ENCODE assay signal across 8 mouse cellular contexts in genomic region chr12:86001120-86001655, GRCm38 (mm10).
DNase-seq lines count a peak whose midpoint lies in the region; ATAC-seq lines count a peak whose summit lies in the region.

No protein-coding gene starts in this region.

- peak; percentile 31 to 63 for DNase-seq in layer of hippocampus, adult 18-20 months (ENCODE audit: low spot score in 2 of 2)
- no peak for DNase-seq in layer of hippocampus, adult 9-10 months (ENCODE audit: low spot score)
- no peak for DNase-seq in hindbrain, embryonic 14.5 days (ENCODE audit: low spot score)
- DNase-seq in spleen, adult 12 weeks (ENCODE audit: low spot score) = no peak
- no peak for DNase-seq in lung, adult 18-20 months
- no peak for DNase-seq in cerebellum, postnatal 14 days

- H3K27me3 ChIP-seq in embryonic facial prominence, embryonic 15.5 days = no peaks in the 10 kb centered on the region
- no peaks in the 10 kb centered on the region for H3K27me3 ChIP-seq in hindbrain, embryonic 14.5 days (ENCODE audit: control insufficient read depth, insufficient read depth, low read length)
- no peaks in the 10 kb centered on the region for H3K27me3 ChIP-seq in neural tube, embryonic 15.5 days (replicated peaks)

- WGBS in embryonic facial prominence, embryonic 15.5 days = 29% methylated on average over 7 of the region's 7 CpGs
- WGBS in hindbrain, embryonic 14.5 days = 70% methylated on average over 7 of the region's 7 CpGs
- 54% methylated on average over 7 of the region's 7 CpGs for WGBS in neural tube, embryonic 15.5 days

- peak overlapping the region; percentile 80 for H3K27ac ChIP-seq in embryonic facial prominence, embryonic 15.5 days (replicated peaks)
- peak overlapping the region; percentile 38; the same call in 1 of the 2 replicates for H3K27ac ChIP-seq in hindbrain, embryonic 14.5 days
- peak overlapping the region; percentile 63 for H3K27ac ChIP-seq in neural tube, embryonic 15.5 days (replicated peaks)

- peaks cover 18% of the 10 kb centered on the region for H3K4me1 ChIP-seq in embryonic facial prominence, embryonic 15.5 days
- 0 out of 2 replicates have a peak, but pooled peaks cover 11% of the 10 kb centered on the region for H3K4me1 ChIP-seq in hindbrain, embryonic 14.5 days (replicated peaks; ENCODE audit: control insufficient read depth, insufficient read depth, low read length)
- peaks cover 13% of the 10 kb centered on the region; the same call in 1 of the 2 replicates for H3K4me1 ChIP-seq in neural tube, embryonic 15.5 days

- ATAC-seq in embryonic facial prominence, embryonic 15.5 days (ENCODE audit: insufficient number of reproducible peaks, low FRiP score, low TSS enrichment, low read depth) = peak; percentile 56
- ATAC-seq in hindbrain, embryonic 14.5 days (ENCODE audit: low FRiP score) = no peak
- ATAC-seq in neural tube, embryonic 15.5 days (ENCODE audit: low FRiP score) = no peak

- no peak overlapping the region for H3K9ac ChIP-seq in embryonic facial prominence, embryonic 15.5 days
- no peak overlapping the region for H3K9ac ChIP-seq in hindbrain, embryonic 14.5 days
- H3K9ac ChIP-seq in neural tube, embryonic 15.5 days (replicated peaks) = no peak overlapping the region

- no peak overlapping the region for H3K4me2 ChIP-seq in embryonic facial prominence, embryonic 15.5 days (replicated peaks)
- H3K4me2 ChIP-seq in hindbrain, embryonic 14.5 days (replicated peaks) = no peak overlapping the region
- H3K4me2 ChIP-seq in neural tube, embryonic 15.5 days = no peak overlapping the region

- H3K4me3 ChIP-seq in embryonic facial prominence, embryonic 15.5 days (replicated peaks) = no peak overlapping the region
- H3K4me3 ChIP-seq in hindbrain, embryonic 14.5 days (replicated peaks; ENCODE audit: low read length) = no peak overlapping the region
- H3K4me3 ChIP-seq in neural tube, embryonic 15.5 days (replicated peaks) = no peak overlapping the region

- no peaks in the 10 kb centered on the region for H3K9me3 ChIP-seq in embryonic facial prominence, embryonic 15.5 days (replicated peaks)
- H3K9me3 ChIP-seq in hindbrain, embryonic 14.5 days (ENCODE audit: control insufficient read depth, low read length) = no peaks in the 10 kb centered on the region
- H3K9me3 ChIP-seq in neural tube, embryonic 15.5 days (replicated peaks) = no peaks in the 10 kb centered on the region

- peaks cover 5% of the 10 kb centered on the region; the same call in 1 of the 2 replicates for H3K36me3 ChIP-seq in embryonic facial prominence, embryonic 15.5 days
- H3K36me3 ChIP-seq in hindbrain, embryonic 14.5 days (replicated peaks; ENCODE audit: control insufficient read depth, insufficient read depth) = 0 out of 2 replicates have a peak, but pooled peaks cover 4% of the 10 kb centered on the region
- peaks cover 4% of the 10 kb centered on the region; the same call in 1 of the 2 replicates for H3K36me3 ChIP-seq in neural tube, embryonic 15.5 days

Comparison
In these comparisons a context has a peak if more than half of its experiments do, and no peak if none do; other contexts are left out.
1. DNase-seq: peak in layer of hippocampus, adult 18-20 months (2 of 2); none in layer of hippocampus, adult 9-10 months (single experiment), hindbrain, embryonic 14.5 days (single experiment), spleen, adult 12 weeks (single experiment), lung, adult 18-20 months (0 of 2) and cerebellum, postnatal 14 days (0 of 2).
2. Peak in every context shown above with its lines, with median percentiles within 50 percentile points of each other: H3K27ac ChIP-seq.